Mouse (Mus musculus) CH12.LX (cell line): ENCODE results near the gene Ccdc152. TPM values are rescaled to one million over a fixed set of nuclear protein-coding genes. Genes with fewer than 3 reads are reported as not detected.

Experiments
- DNase-seq: peaks from one replicate; pipeline ENCODE4 v3.0.0-alpha.2; 2013; ENCODE audit errors: extremely low read depth
- H3K27ac ChIP-seq: 2 replicates; pipeline ENCODE4 v1.5.1; 2012; ENCODE audit warnings: low read depth, mild to moderate bottlenecking, control low read depth, moderate library complexity; ENCODE audit not compliant: insufficient read depth
- H3K27me3 ChIP-seq: replicated peaks from 2 replicates; pipeline ENCODE3; 2012; ENCODE audit warnings: inconsistent platforms
- H3K36me3 ChIP-seq, 2 experiments: replicated peaks in 1 of 2; 2 replicates each; pipeline versions ENCODE3 to v1.6.1; 2012; ENCODE audit warnings: inconsistent platforms in 1 of 2, low read length in 1 of 2, mild to moderate bottlenecking in 1 of 2, mixed read lengths in 1 of 2, moderate library complexity in 1 of 2; ENCODE audit not compliant: control insufficient read depth in 1 of 2, insufficient read depth in 1 of 2
- H3K4me1 ChIP-seq, 2 experiments: 2 replicates each; pipeline ENCODE4 v1.6.1; 2012; ENCODE audit warnings: inconsistent platforms in 1 of 2, moderate library complexity in 1 of 2; ENCODE audit not compliant: insufficient read depth in 2 of 2, control insufficient read depth in 1 of 2
- H3K4me2 ChIP-seq: 2 replicates; pipeline ENCODE4 v1.6.1; 2012; ENCODE audit warnings: low read depth, mild to moderate bottlenecking, control low read depth; ENCODE audit not compliant: poor library complexity, insufficient read depth, severe bottlenecking
- H3K4me3 ChIP-seq, 3 experiments: fragments of 150-350 bp in 1 of 3; sonication (generic) in 1 of 3; replicated peaks in 1 of 3; 2 replicates each; pipeline versions ENCODE3 to v1.5.1; 2011 to 2012; ENCODE audit warnings: low read depth in 2 of 3, low read length in 2 of 3, mild to moderate bottlenecking in 2 of 3, moderate library complexity in 2 of 3, control low read depth in 1 of 3, improper control_type of control experiment in 1 of 3, inconsistent platforms in 1 of 3, mixed read lengths in 1 of 3; ENCODE audit not compliant: poor library complexity in 1 of 3
- H3K79me2 ChIP-seq: replicated peaks from 2 replicates; pipeline ENCODE4 v1.6.1; 2012; ENCODE audit warnings: mild to moderate bottlenecking, moderate library complexity; ENCODE audit not compliant: control insufficient read depth, poor library complexity, insufficient read depth, severe bottlenecking; ENCODE audit errors: extremely low read depth
- H3K9ac ChIP-seq: 2 replicates; pipeline ENCODE4 v1.6.1; 2012; ENCODE audit warnings: low read depth, mild to moderate bottlenecking, control low read depth, moderate library complexity; ENCODE audit not compliant: insufficient read depth
- H3K9me3 ChIP-seq: replicated peaks from 2 replicates; pipeline ENCODE3; 2012; ENCODE audit warnings: low read length, inconsistent platforms, mixed read lengths
- CTCF ChIP-seq, 2 experiments: IDR thresholded peaks in 1 of 2; conservative IDR thresholded peaks in 1 of 2; 2 replicates each; pipeline ENCODE4 v1.5.1; 2011 to 2012; ENCODE audit warnings: low read depth in 2 of 2, low read length in 2 of 2, improper control_type of control experiment in 1 of 2, inconsistent platforms in 1 of 2, mild to moderate bottlenecking in 1 of 2, moderate library complexity in 1 of 2
- E2F4 ChIP-seq: IDR thresholded peaks from 2 replicates; pipeline ENCODE4 v1.6.1; 2011; ENCODE audit warnings: low read depth, low read length, improper control_type of control experiment; ENCODE audit not compliant: insufficient replicate concordance
- HCFC1 ChIP-seq: IDR thresholded peaks from 2 replicates; pipeline ENCODE4 v1.6.1; 2012; ENCODE audit warnings: low read depth, mild to moderate bottlenecking, inconsistent platforms, low read length, improper control_type of control experiment
- IRF4 ChIP-seq: IDR thresholded peaks from 2 replicates; pipeline ENCODE4 v1.6.1; 2014; ENCODE audit warnings: low read depth, mild to moderate bottlenecking, inconsistent platforms, low read length, improper control_type of control experiment
- JUND ChIP-seq: conservative IDR thresholded peaks from 2 replicates; pipeline ENCODE4 v1.6.1; 2011; ENCODE audit warnings: low read depth, low read length, improper control_type of control experiment
- MAZ ChIP-seq: IDR thresholded peaks from 2 replicates; pipeline ENCODE4 v1.6.1; 2012; ENCODE audit warnings: low read depth, mild to moderate bottlenecking, inconsistent platforms, low read length, improper control_type of control experiment, moderate library complexity
- MEF2A ChIP-seq: IDR thresholded peaks from 2 replicates; pipeline ENCODE4 v1.6.1; 2014; ENCODE audit warnings: low read depth, mild to moderate bottlenecking, inconsistent platforms, low read length, improper control_type of control experiment, borderline replicate concordance
- PAX5 ChIP-seq: IDR thresholded peaks from 2 replicates; pipeline ENCODE4 v1.6.1; 2012; ENCODE audit warnings: low read length, inconsistent platforms, mixed read lengths
- RAD21 ChIP-seq: IDR thresholded peaks from 2 replicates; pipeline ENCODE4 v1.6.1; 2011; ENCODE audit warnings: low read depth, mild to moderate bottlenecking, low read length, improper control_type of control experiment, moderate library complexity
- SIN3A ChIP-seq: IDR thresholded peaks from 2 replicates; pipeline ENCODE4 v1.6.1; 2012; ENCODE audit warnings: low read length, improper control_type of control experiment, inconsistent platforms
- TBP ChIP-seq: conservative IDR thresholded peaks from 2 replicates; pipeline ENCODE4 v1.6.1; 2011; ENCODE audit warnings: low read depth, low read length, improper control_type of control experiment
- TCF12 ChIP-seq: IDR thresholded peaks from 2 replicates; pipeline ENCODE4 v1.6.1; 2014; ENCODE audit warnings: low read depth, mild to moderate bottlenecking, inconsistent platforms, low read length, improper control_type of control experiment
- UBTF ChIP-seq: IDR thresholded peaks from 2 replicates; pipeline ENCODE4 v1.6.1; 2012; ENCODE audit warnings: low read depth, mild to moderate bottlenecking, inconsistent platforms, low read length, improper control_type of control experiment, moderate library complexity
- USF1 ChIP-seq: IDR thresholded peaks from 2 replicates; pipeline ENCODE4 v1.6.1; 2014; ENCODE audit warnings: low read depth, mild to moderate bottlenecking, inconsistent platforms, low read length, improper control_type of control experiment
- USF2 ChIP-seq: conservative IDR thresholded peaks from 2 replicates; pipeline ENCODE4 v1.6.1; 2011; ENCODE audit warnings: low read depth, low read length, improper control_type of control experiment
- ZMIZ1 ChIP-seq: IDR thresholded peaks from 2 replicates; pipeline ENCODE4 v1.6.1; 2012; ENCODE audit warnings: low read depth, mild to moderate bottlenecking, inconsistent platforms, low read length, improper control_type of control experiment
- dilution Hi-C: fragments of 300-500 bp; cut with MboI; formaldehyde crosslinking; loops from 2 replicates; pipeline ENCODE4 v1.14.3; 2020; ENCODE audit warnings: low sequenced_read_pairs; ENCODE audit not compliant: extremely low pct_unique_long_range_greater_than_20kb, extremely low pct_ligation_motif_present
- in situ Hi-C: fragments of 300-500 bp; cut with MboI; formaldehyde crosslinking; loops from 3 replicates; pipeline ENCODE4 v1.14.3; 2019; ENCODE audit warnings: low sequenced_read_pairs, low pct_ligation_motif_present, low pct_unique_long_range_greater_than_20kb, mixed read lengths
- polyA plus RNA-seq: library from polyadenylated mRNA; unstranded; fragments of >175 nt; gene quantifications from 2 replicates; pipeline ENCODE4 v1.2.1, GENCODE M21; 2012; ENCODE audit warnings: low read depth; ENCODE audit not compliant: insufficient read length
- total RNA-seq, 2 experiments: library from RNA; depleted of rRNA; stranded (reverse); fragments of 300-350 nt in 1 of 2; fragments of >200 nt in 1 of 2; gene quantifications; 2 replicates each; pipeline ENCODE4 v1.2.3; 2012 to 2014

Ccdc152 gene
- total and polyA plus RNA-seq, 3 experiments: 0.08 to 0.99 TPM; not detected in 1

DNA sequence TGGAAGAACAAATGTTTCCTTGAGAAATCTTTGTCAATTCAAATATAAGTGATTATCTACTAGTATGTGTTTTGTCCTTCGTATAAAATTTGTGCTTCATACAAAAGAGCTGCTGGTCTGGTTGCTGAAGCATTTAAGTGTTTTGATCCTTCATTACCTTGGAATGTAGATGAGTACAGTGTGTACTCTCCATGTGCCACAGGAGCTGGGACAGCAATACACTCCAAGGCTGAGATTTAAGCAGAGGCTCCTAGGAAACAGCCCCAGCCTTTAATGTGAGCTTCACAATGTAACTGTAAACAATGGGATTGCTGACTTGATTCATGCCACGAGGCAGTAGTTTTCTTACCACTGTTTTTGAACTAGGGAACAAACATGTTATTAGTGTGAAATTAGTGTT is 28.5 kb upstream of the Ccdc152 start:
- dilution Hi-C loops (no loop called here), in situ Hi-C loops (no loop called here)

DNA sequence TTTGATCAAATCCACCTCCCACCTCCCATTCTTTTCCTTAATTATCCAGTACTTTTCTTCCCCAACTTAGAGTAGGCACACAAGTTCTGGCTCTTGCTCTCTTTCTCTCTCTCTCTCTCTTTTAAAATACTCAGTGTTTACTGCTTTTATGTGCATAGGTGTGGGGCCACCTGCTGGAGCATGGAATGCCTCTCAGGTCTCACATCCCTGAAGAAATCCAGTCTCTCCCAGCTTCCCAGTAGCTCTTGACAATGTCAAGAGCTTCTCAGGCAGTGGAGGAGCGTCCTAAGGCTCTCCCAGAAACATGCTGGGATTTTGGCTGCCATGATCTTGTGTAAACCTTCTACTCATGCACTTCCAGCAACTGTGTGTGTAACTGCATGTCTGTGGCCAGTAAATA is 27.0 kb upstream of the Ccdc152 start:
- in situ Hi-C loops: no loop called here
- Histone ChIP-seq H3K27me3 (no peaks in the 10 kb centered on the region), H3K9ac (no peak overlapping the region), H3K4me2 (no peak overlapping the region), H3K4me3 (no peak overlapping the region), H3K79me2 (no peaks in the 10 kb centered on the region), H3K36me3 (no peaks in the 10 kb centered on the region), H3K4me1 (no peaks in the 10 kb centered on the region), H3K27ac (no peak overlapping the region), H3K9me3 (no peaks in the 10 kb centered on the region)
- TF ChIP-seq RAD21 (no peak), JUND (no peak), MEF2A (no peak), IRF4 (no peak), USF2 (no peak), MAZ (no peak), PAX5 (no peak)
- no peak for DNase-seq
- dilution Hi-C loops: no loop called here

More for the DNA sequence above, 28.5 kb upstream of the Ccdc152 start:
- no peak overlapping the region for H3K4me2 ChIP-seq
- no peak overlapping the region for H3K27ac ChIP-seq
- no peaks in the 10 kb centered on the region for H3K4me1 ChIP-seq
- TF ChIP-seq SIN3A (no peak), ZMIZ1 (no peak), E2F4 (no peak), HCFC1 (no peak), RAD21 (no peak), USF1 (no peak)
- no peak overlapping the region for H3K4me3 ChIP-seq
- H3K9me3 ChIP-seq: no peaks in the 10 kb centered on the region
- no peak for DNase-seq
- H3K36me3 ChIP-seq: no peaks in the 10 kb centered on the region
- no peaks in the 10 kb centered on the region for H3K79me2 ChIP-seq
- H3K9ac ChIP-seq: no peak overlapping the region
- H3K27me3 ChIP-seq: no peaks in the 10 kb centered on the region

DNA sequence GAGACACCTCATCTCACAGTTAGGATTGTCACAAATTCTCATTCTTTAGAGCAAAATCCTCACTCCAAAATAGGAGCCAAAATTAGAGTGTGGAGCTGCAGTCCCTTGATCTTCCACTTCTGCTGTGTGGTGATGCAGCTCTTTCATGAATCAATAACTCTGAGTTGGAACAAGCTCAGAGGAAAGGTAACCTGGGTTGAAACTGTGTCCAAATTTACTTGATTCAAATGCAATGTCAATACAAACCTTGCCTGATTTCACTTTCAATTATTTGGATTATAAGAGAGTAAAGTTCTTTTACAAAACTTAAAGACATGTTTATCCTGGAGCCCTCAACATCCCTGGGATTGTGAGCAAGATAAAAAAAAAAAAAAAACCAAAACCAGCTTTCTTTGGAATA is 19.7 kb upstream of the Ccdc152 start:
- dilution Hi-C loops (no loop called here), in situ Hi-C loops (no loop called here)
- DNase-seq: no peak
- H3K79me2 ChIP-seq: no peaks in the 10 kb centered on the region
- no peaks in the 10 kb centered on the region for H3K36me3 ChIP-seq
- H3K9me3 ChIP-seq: no peaks in the 10 kb centered on the region
- no peaks in the 10 kb centered on the region for H3K27me3 ChIP-seq
- no peak overlapping the region for H3K9ac ChIP-seq
- no peak overlapping the region for H3K27ac ChIP-seq
- no peak overlapping the region for H3K4me2 ChIP-seq
- H3K4me3 ChIP-seq: no peak overlapping the region
- no peaks in the 10 kb centered on the region for H3K4me1 ChIP-seq
- TF ChIP-seq CTCF (conservative IDR thresholded peaks at IDR 0.05 in 1 of 2, IDR thresholded peaks at IDR 0.05 in 1 of 2; ENCODE audit: low read depth in 2 of 2, low read length in 2 of 2) (no peak), E2F4 (no peak), TBP (no peak), UBTF (no peak), ZMIZ1 (no peak), RAD21 (no peak), JUND (no peak), TCF12 (no peak), IRF4 (no peak)
